8 mouse cellular contexts compared by ENCODE assay signal in genomic region chr6:52796035-52796598, GRCm38 (mm10).
DNase-seq lines count a peak whose midpoint lies in the region; ATAC-seq and TF ChIP-seq lines count a peak whose summit lies in the region.

No protein-coding gene starts in this region.

- 0 out of 2 replicates have a peak, but pooled peaks have one; percentile 27 for ATAC-seq in midbrain, postnatal 0 days (ENCODE audit: low FRiP score)
- no peak; the same call in 1 of the 2 replicates for ATAC-seq in midbrain, embryonic 15.5 days (replicated peaks)
- no peak for ATAC-seq in heart, embryonic 16.5 days (replicated peaks; ENCODE audit: extremely low read depth, insufficient read depth, low FRiP score)
- no peak for ATAC-seq in midbrain, embryonic 14.5 days (ENCODE audit: low FRiP score, low TSS enrichment)

- no peaks in the 10 kb centered on the region for H3K9me3 ChIP-seq in midbrain, postnatal 0 days (ENCODE audit: low read length)
- H3K9me3 ChIP-seq in midbrain, embryonic 15.5 days, result no peaks in the 10 kb centered on the region
- H3K9me3 ChIP-seq in heart, embryonic 16.5 days (replicated peaks; ENCODE audit: control insufficient read depth, low read length), result peaks cover 4% of the 10 kb centered on the region; the same call in 1 of the 2 replicates
- no peaks in the 10 kb centered on the region for H3K9me3 ChIP-seq in midbrain, embryonic 14.5 days (ENCODE audit: control insufficient read depth, low read length)

- no peak for TF ChIP-seq CTCF in midbrain, postnatal 0 days (IDR thresholded peaks at IDR 0.05)

- no peak overlapping the region; the same call in 1 of the 2 replicates for H3K27ac ChIP-seq in midbrain, postnatal 0 days (ENCODE audit: low read depth, low read length)
- H3K27ac ChIP-seq in midbrain, embryonic 15.5 days, result no peak overlapping the region
- H3K27ac ChIP-seq in heart, embryonic 16.5 days (ENCODE audit: low read length), result peak overlapping the region; percentile 59
- no peak overlapping the region for H3K27ac ChIP-seq in midbrain, embryonic 14.5 days (replicated peaks; ENCODE audit: low read depth, low read length)

- no peak overlapping the region for H3K4me2 ChIP-seq in midbrain, postnatal 0 days (ENCODE audit: low read depth, low read length, poor library complexity, severe bottlenecking)
- no peak overlapping the region for H3K4me2 ChIP-seq in midbrain, embryonic 15.5 days
- no peak overlapping the region for H3K4me2 ChIP-seq in heart, embryonic 16.5 days (ENCODE audit: low read depth, low read length)
- no peak overlapping the region for H3K4me2 ChIP-seq in midbrain, embryonic 14.5 days (ENCODE audit: low read length)

- H3K36me3 ChIP-seq in midbrain, postnatal 0 days (ENCODE audit: insufficient read depth, low read length), result no peaks in the 10 kb centered on the region
- H3K36me3 ChIP-seq in midbrain, embryonic 15.5 days (replicated peaks), result no peaks in the 10 kb centered on the region
- H3K36me3 ChIP-seq in heart, embryonic 16.5 days (ENCODE audit: control insufficient read depth, insufficient read depth), result no peaks in the 10 kb centered on the region
- H3K36me3 ChIP-seq in midbrain, embryonic 14.5 days (ENCODE audit: control insufficient read depth, insufficient read depth, low read length), result no peaks in the 10 kb centered on the region

- H3K9ac ChIP-seq in midbrain, postnatal 0 days (replicated peaks; ENCODE audit: low read length, poor library complexity, severe bottlenecking), result no peak overlapping the region
- H3K9ac ChIP-seq in midbrain, embryonic 15.5 days, result no peak overlapping the region
- H3K9ac ChIP-seq in heart, embryonic 16.5 days (ENCODE audit: low read length), result no peak overlapping the region
- H3K9ac ChIP-seq in midbrain, embryonic 14.5 days (replicated peaks; ENCODE audit: low read length), result no peak overlapping the region

- H3K4me1 ChIP-seq in midbrain, postnatal 0 days (ENCODE audit: insufficient read depth, low read length), result 0 out of 2 replicates have a peak, but pooled peaks cover 3% of the 10 kb centered on the region
- H3K4me1 ChIP-seq in midbrain, embryonic 15.5 days, result peaks cover 12% of the 10 kb centered on the region; the same call in 1 of the 2 replicates
- H3K4me1 ChIP-seq in heart, embryonic 16.5 days (ENCODE audit: control insufficient read depth, insufficient read depth, low read length), result peaks cover 17% of the 10 kb centered on the region
- H3K4me1 ChIP-seq in midbrain, embryonic 14.5 days (ENCODE audit: control insufficient read depth, insufficient read depth, low read length), result no peaks in the 10 kb centered on the region

- peak; percentile 10 for DNase-seq in adrenal gland, adult 2 months
- no peak for DNase-seq in adrenal gland, adult 8-10 months
- DNase-seq in midbrain, postnatal 0 days (ENCODE audit: low spot score), result peak; percentile 28
- DNase-seq in kidney, postnatal 36 days, result peak; percentile 29 to 59
- DNase-seq in midbrain, embryonic 14.5 days, result no peak
- no peak for DNase-seq in thymus, adult 18-20 months

- H3K4me3 ChIP-seq in midbrain, postnatal 0 days (ENCODE audit: low read depth, low read length), result no peak overlapping the region
- H3K4me3 ChIP-seq in midbrain, embryonic 15.5 days, result no peak overlapping the region
- H3K4me3 ChIP-seq in heart, embryonic 16.5 days (ENCODE audit: low read length), result no peak overlapping the region
- H3K4me3 ChIP-seq in midbrain, embryonic 14.5 days (replicated peaks; ENCODE audit: low read depth, low read length), result no peak overlapping the region

- H3K27me3 ChIP-seq in midbrain, postnatal 0 days (ENCODE audit: insufficient read depth, low read length), result no peaks in the 10 kb centered on the region
- H3K27me3 ChIP-seq in midbrain, embryonic 15.5 days (replicated peaks), result no peaks in the 10 kb centered on the region
- no peaks in the 10 kb centered on the region for H3K27me3 ChIP-seq in heart, embryonic 16.5 days (ENCODE audit: control insufficient read depth, insufficient read depth, low read length)
- H3K27me3 ChIP-seq in midbrain, embryonic 14.5 days (ENCODE audit: control insufficient read depth, insufficient read depth, low read length), result no peaks in the 10 kb centered on the region

- 67% methylated on average over 9 of the region's 9 CpGs for WGBS in midbrain, postnatal 0 days
- WGBS in midbrain, embryonic 15.5 days, result 56% methylated on average over 9 of the region's 9 CpGs
- WGBS in heart, embryonic 16.5 days, result 61% methylated on average over 9 of the region's 9 CpGs
- 61% methylated on average over 9 of the region's 9 CpGs for WGBS in midbrain, embryonic 14.5 days

Comparison
In these comparisons a context has a peak if more than half of its experiments do, and no peak if none do; other contexts are left out.
1. DNase-seq: peak in adrenal gland, adult 2 months (single experiment), midbrain, postnatal 0 days (single experiment) and kidney, postnatal 36 days (2 of 2); none in adrenal gland, adult 8-10 months (single experiment), midbrain, embryonic 14.5 days (single experiment) and thymus, adult 18-20 months (0 of 2).